Mouse (Mus musculus): Measurements from ENCODE around the gene Odc1. TPM values are rescaled to one million over a fixed set of nuclear protein-coding genes. Genes with fewer than 3 reads are reported as not detected.

Odc1 gene
- total and polyA plus RNA-seq, 3 experiments: 44.6 to 303 (median 219) TPM

DNA sequence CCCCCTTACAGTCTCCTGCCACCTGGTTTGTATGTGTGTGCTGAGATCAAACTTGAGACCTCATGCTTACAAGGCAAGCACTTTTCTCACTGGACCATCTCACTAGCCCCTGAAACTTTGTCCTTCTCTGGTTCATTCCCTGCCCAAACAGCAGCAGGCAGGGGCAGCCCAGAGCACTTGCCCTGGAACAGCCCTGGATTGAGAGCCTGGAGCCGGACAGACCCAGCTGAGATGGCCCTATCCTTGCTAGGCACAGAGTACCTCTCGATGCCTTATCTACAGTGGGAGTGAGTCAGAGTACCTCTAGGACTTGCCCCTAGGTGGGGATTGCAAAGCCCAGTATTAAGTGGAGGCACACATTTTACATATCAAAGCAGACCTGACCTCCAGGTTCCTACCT is 8.4 kb downstream of the Odc1 start:
- TF ChIP-seq POLR2AphosphoS5 (IDR thresholded peaks at IDR 0.05; ENCODE audit: insufficient replicate concordance, low read depth, low read length) (no peak), GATA2 (IDR thresholded peaks at IDR 0.05; ENCODE audit: borderline replicate concordance, low read depth, low read length) (no peak), TAL1 (conservative IDR thresholded peaks at IDR 0.05; ENCODE audit: low read depth, low read length) (no peak), CTCF (IDR thresholded peaks at IDR 0.05; ENCODE audit: low read depth, low read length) (no peak), GATA1 (IDR thresholded peaks at IDR 0.05; ENCODE audit: borderline replicate concordance, low read length) (no peak)
- Histone ChIP-seq H3K27me3 (ENCODE audit: insufficient read depth, low read length) (no peaks in the 10 kb centered on the region; the same call in 1 of the 2 replicates), H3K9me3 (replicated peaks) (no peaks in the 10 kb centered on the region), H3K36me3 (replicated peaks) (peaks cover 45% of the 10 kb centered on the region), H3K4me1 (ENCODE audit: insufficient read depth, low read depth, low read length) (peaks cover 10% of the 10 kb centered on the region; the same call in 1 of the 2 replicates), H3K4me3 (ENCODE audit: low read depth, low read length) (no peak overlapping the region)
- no peak for ATAC-seq (ENCODE audit: extremely low read depth, insufficient number of reproducible peaks, low FRiP score, poor library complexity, severe bottlenecking)
- DNase-seq (ENCODE audit: low spot score): no peak

DNA sequence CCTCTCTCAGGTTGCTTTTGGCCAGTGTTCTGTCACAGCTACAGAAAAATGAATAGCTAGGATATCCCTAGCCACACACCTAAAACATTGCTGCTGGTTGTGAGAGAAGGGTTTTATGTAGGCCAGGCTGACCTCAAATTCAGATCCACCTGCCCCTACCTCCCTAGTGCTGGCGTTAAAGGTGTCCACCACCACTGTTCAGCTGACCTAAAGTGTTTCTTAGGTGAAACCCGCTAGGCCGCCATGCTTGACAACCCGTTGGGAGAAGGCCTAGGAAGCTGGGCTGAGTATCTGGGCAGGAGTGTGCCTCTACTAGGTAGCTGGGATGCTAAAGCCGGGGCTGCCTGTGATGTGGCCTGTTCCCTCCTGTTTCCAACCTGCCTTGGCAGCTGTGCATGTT is 9.0 kb downstream of the Odc1 start:
- Histone ChIP-seq H3K4me3 (ENCODE audit: low read depth, low read length) (no peak overlapping the region), H3K9me3 (replicated peaks) (no peaks in the 10 kb centered on the region), H3K27me3 (ENCODE audit: insufficient read depth, low read length) (no peaks in the 10 kb centered on the region; the same call in 1 of the 2 replicates), H3K36me3 (replicated peaks) (peaks cover 39% of the 10 kb centered on the region), H3K4me1 (ENCODE audit: insufficient read depth, low read depth, low read length) (peaks cover 6% of the 10 kb centered on the region; the same call in 1 of the 2 replicates)
- no peak for DNase-seq (ENCODE audit: low spot score)
- TF ChIP-seq CTCF (IDR thresholded peaks at IDR 0.05; ENCODE audit: low read depth, low read length) (no peak), POLR2AphosphoS5 (IDR thresholded peaks at IDR 0.05; ENCODE audit: insufficient replicate concordance, low read depth, low read length) (no peak), TAL1 (conservative IDR thresholded peaks at IDR 0.05; ENCODE audit: low read depth, low read length) (no peak), GATA2 (IDR thresholded peaks at IDR 0.05; ENCODE audit: borderline replicate concordance, low read depth, low read length) (no peak)
- ATAC-seq (ENCODE audit: extremely low read depth, insufficient number of reproducible peaks, low FRiP score, poor library complexity, severe bottlenecking): no peak

DNA sequence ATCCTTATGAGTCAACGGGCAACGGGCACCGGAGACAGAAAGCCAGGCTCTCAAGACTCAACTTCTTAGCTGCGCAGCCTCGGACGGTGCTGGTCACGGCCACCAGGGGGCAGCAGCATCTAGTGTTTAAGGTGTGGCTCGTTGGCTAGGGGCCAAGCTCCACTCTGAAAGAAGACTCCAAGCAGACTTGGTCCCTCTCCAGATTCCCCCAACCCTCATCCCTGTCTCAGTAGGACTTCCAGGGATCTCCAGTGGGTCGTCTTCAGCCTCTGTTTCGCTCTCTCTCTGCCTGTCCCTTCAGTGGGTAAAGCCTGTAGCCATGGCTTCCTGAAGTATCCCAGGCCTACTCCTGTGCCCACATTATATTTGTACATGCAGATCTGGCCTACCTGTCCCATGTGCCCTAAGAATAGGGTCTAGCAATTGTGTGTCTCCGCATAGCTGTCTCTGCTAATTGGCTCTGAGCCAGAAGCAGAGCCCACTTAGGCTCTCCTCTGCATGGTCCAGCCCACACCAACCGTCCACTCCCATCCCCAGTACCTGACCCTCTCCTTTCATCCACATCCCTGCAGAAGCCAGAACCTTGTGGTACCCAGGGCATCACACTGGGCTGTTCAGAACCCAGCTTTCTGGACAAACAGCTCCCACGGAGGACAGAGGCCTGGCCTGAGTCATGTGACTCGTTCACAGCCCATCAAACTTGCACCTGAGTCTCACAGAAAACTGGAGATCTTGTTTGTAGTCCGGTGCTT is 9.8 kb downstream of the Odc1 start:
- Histone ChIP-seq H3K4me1 (ENCODE audit: insufficient read depth, low read depth, low read length) (0 out of 2 replicates have a peak, but pooled peaks cover 3% of the 10 kb centered on the region), H3K9me3 (replicated peaks) (no peaks in the 10 kb centered on the region), H3K36me3 (replicated peaks) (peaks cover 31% of the 10 kb centered on the region), H3K4me3 (ENCODE audit: low read depth, low read length) (no peak overlapping the region), H3K27me3 (ENCODE audit: insufficient read depth, low read length) (no peaks in the 10 kb centered on the region; the same call in 1 of the 2 replicates)
- DNase-seq (ENCODE audit: low spot score) (peak; percentile 33), ATAC-seq (ENCODE audit: extremely low read depth, insufficient number of reproducible peaks, low FRiP score, poor library complexity, severe bottlenecking) (peak; percentile 72)
- TF ChIP-seq GATA1 (IDR thresholded peaks at IDR 0.05; ENCODE audit: borderline replicate concordance, low read length): no peak
- no peak for TF ChIP-seq POLR2AphosphoS5 (IDR thresholded peaks at IDR 0.05; ENCODE audit: insufficient replicate concordance, low read depth, low read length)
- peak; percentile 89 for TF ChIP-seq CTCF (IDR thresholded peaks at IDR 0.05; ENCODE audit: low read depth, low read length)
- no peak for TF ChIP-seq GATA2 (IDR thresholded peaks at IDR 0.05; ENCODE audit: borderline replicate concordance, low read depth, low read length)
- no peak for TF ChIP-seq TAL1 (conservative IDR thresholded peaks at IDR 0.05; ENCODE audit: low read depth, low read length)

DNA sequence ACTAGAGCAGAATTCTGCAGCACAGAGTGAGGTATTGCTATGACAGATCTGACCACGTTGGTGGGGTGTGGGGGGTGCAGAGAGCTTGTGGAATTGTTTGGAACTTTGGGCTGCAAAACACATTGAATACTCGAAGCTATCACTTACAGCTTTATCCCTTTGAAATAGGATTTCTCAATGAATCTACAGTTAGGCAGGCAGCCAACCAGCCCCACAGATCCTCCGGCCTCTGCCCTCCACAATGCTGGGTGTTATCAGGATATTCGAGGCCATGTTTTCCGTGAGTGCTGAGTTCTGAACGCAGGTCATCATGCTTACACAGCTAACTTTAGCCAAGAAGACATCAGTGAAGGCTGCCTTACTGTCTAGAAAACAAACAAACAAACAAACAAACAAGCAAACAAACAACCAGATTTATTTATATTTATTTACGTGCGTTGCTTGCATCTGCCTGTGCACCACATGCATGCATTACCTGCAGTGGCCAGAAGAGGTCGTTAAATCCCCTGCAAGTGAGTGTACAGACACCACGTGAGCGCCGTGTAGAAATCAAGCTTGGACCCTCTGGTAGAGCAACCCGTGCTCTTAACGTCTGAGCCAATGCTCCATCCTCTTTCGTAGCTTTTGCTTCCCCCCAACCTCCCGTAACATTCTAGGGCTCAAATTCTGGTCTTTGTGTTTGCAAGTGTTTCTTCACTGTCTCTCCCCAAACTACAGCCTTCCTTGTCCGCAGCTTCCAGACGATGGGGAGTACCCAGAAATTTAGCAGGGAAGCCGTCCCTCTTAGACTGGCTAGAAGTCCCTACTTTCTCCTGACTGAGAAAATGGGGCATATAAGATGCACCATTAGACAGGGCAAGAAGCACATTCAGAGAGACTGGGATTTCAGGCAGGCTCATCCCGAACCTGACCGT is 12.1 kb downstream of the Odc1 start:
- DNase-seq (ENCODE audit: low spot score) (no peak), ATAC-seq (ENCODE audit: extremely low read depth, insufficient number of reproducible peaks, low FRiP score, poor library complexity, severe bottlenecking) (no peak)
- Histone ChIP-seq H3K27me3 (ENCODE audit: insufficient read depth, low read length) (no peaks in the 10 kb centered on the region; the same call in 1 of the 2 replicates), H3K4me3 (ENCODE audit: low read depth, low read length) (no peak overlapping the region), H3K36me3 (replicated peaks) (peaks cover 12% of the 10 kb centered on the region), H3K4me1 (ENCODE audit: insufficient read depth, low read depth, low read length) (0 out of 2 replicates have a peak, but pooled peaks cover 2% of the 10 kb centered on the region), H3K9me3 (replicated peaks) (no peaks in the 10 kb centered on the region)
- TF ChIP-seq TAL1 (conservative IDR thresholded peaks at IDR 0.05; ENCODE audit: low read depth, low read length) (no peak), POLR2AphosphoS5 (IDR thresholded peaks at IDR 0.05; ENCODE audit: insufficient replicate concordance, low read depth, low read length) (no peak), CTCF (IDR thresholded peaks at IDR 0.05; ENCODE audit: low read depth, low read length) (peak; percentile 45)

DNA sequence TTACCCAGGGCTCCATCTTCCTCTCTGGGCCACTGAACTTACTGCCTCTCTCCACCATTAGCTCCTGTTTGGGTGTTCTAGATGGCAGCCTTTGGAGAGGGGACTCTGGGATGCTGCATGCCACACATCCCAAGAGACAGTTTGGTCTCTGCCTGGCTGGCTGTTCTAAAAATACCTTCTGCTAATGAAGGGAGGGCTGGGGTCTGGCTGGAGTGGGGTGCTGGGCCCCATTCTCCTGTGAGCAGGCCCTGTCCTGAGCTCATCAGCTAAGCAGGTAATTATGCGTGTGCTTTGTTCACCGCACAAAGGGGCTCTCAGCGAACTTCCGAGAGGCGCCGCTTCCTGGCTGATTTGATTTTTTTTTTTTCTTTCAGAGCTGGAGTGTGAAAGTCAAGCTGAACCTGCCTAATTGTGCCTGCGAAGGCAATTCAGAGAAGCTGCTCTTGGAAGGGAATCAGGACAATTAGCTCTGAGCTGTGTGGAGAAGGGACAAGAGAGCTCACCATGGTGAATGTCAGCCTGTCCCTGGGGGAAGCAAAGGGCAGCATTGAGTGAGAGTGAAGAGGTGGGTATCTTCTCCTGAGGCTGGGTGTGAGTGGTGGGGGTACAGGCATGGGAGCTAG is 12.9 kb downstream of the Odc1 start:
- DNase-seq (ENCODE audit: low spot score): no peak
- Histone ChIP-seq H3K27me3 (ENCODE audit: insufficient read depth, low read length) (no peaks in the 10 kb centered on the region; the same call in 1 of the 2 replicates), H3K9me3 (replicated peaks) (no peaks in the 10 kb centered on the region), H3K4me1 (ENCODE audit: insufficient read depth, low read depth, low read length) (0 out of 2 replicates have a peak, but pooled peaks cover 2% of the 10 kb centered on the region), H3K36me3 (replicated peaks) (peaks cover 5% of the 10 kb centered on the region), H3K4me3 (ENCODE audit: low read depth, low read length) (no peak overlapping the region)
- ATAC-seq (ENCODE audit: extremely low read depth, insufficient number of reproducible peaks, low FRiP score, poor library complexity, severe bottlenecking): no peak
- no peak for TF ChIP-seq CTCF (IDR thresholded peaks at IDR 0.05; ENCODE audit: low read depth, low read length)
- no peak for TF ChIP-seq TAL1 (conservative IDR thresholded peaks at IDR 0.05; ENCODE audit: low read depth, low read length)
- no peak for TF ChIP-seq GATA1 (IDR thresholded peaks at IDR 0.05; ENCODE audit: borderline replicate concordance, low read length)
- no peak for TF ChIP-seq POLR2AphosphoS5 (IDR thresholded peaks at IDR 0.05; ENCODE audit: insufficient replicate concordance, low read depth, low read length)

Data from G1E (cell line).